Mouse (Mus musculus) bone marrow, adult 2 months (tissue): Measurements from ENCODE around the gene Ldhal6b.

Experiments used
- CTCF ChIP-seq: fragments of 200-500 bp; IDR thresholded peaks from 2 replicates; pipeline ENCODE4 v1.5.1; 2011; ENCODE audit warnings: low read length, control low read depth; ENCODE audit not compliant: control insufficient read depth, insufficient read depth
- POLR2A ChIP-seq: fragments of 200-500 bp; IDR thresholded peaks from 2 replicates; pipeline ENCODE4 v1.6.1; 2011; ENCODE audit warnings: low read depth, mild to moderate bottlenecking, control low read depth, low read length, borderline replicate concordance; ENCODE audit not compliant: control insufficient read depth

DNA sequence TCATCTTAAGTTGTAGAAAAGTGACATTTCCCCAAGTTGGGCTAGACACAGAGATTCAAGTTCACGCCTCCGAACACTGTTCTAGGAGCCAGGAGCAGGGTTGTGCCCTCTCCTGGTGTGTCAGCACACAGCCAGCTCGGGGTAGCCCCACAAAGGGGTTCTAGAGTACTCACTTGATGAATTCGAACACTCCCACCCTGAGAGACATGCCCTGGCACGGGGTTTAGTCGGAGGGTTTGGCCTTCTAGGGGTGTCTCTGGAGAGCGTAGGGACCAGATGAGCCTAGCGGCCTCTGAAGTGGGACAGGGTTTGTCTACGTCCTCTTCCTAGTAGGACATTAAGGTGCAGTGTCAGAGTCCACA lies 11.2 kb upstream of the Ldhal6b start:
- TF ChIP-seq POLR2A (no peak), CTCF (no peak)
